Mouse (Mus musculus) myocyte (in vitro differentiated cells): ENCODE measurements at regions not wholly inside any gene's neighbourhood (a gene's known extent, or its start where the extent isn't known, plus 50 kb on each side); places are given as distances from the start of the nearest gene placed in this dataset.

ENCODE experiments used
- H3K27me3 ChIP-seq: one replicate; pipeline ENCODE4 v1.6.1; 2011; ENCODE audit not compliant: control insufficient read depth, insufficient read depth, insufficient read length
- H3K36me3 ChIP-seq: one replicate; pipeline ENCODE4 v1.6.1; 2011; ENCODE audit not compliant: control insufficient read depth, insufficient read depth
- H3K4me2 ChIP-seq: one replicate; pipeline ENCODE4 v1.6.1; 2011; ENCODE audit warnings: low read depth, control low read depth
- H3K4me3 ChIP-seq: one replicate; pipeline ENCODE4 v1.5.1; 2011; ENCODE audit warnings: mild to moderate bottlenecking, control low read depth, moderate library complexity
- H3K79me2 ChIP-seq: one replicate; pipeline ENCODE4 v1.6.1; 2011; ENCODE audit not compliant: control insufficient read depth, insufficient read depth
- H3ac ChIP-seq: one replicate; pipeline ENCODE4 v1.6.1; 2011; ENCODE audit not compliant: control insufficient read depth, insufficient read length
- CEBPB ChIP-seq: IDR thresholded peaks from 2 replicates; pipeline ENCODE4 v1.6.1; 2011; ENCODE audit warnings: mild to moderate bottlenecking, moderate library complexity; ENCODE audit not compliant: poor library complexity, insufficient read depth, severe bottlenecking
- E2F4 ChIP-seq: IDR thresholded peaks from one replicate; pipeline ENCODE4 v1.6.1; 2011; ENCODE audit warnings: mild to moderate bottlenecking, control low read depth, moderate library complexity; ENCODE audit not compliant: insufficient read depth
- MAX ChIP-seq: IDR thresholded peaks from one replicate; pipeline ENCODE4 v1.6.1; 2011; ENCODE audit warnings: low read depth, mild to moderate bottlenecking, control low read depth
- MYOD1 ChIP-seq, 3 experiments: IDR thresholded peaks; one replicate each; pipeline ENCODE4 v1.6.1; 2011; ENCODE audit warnings: control low read depth in 2 of 3, low read depth in 2 of 3, mild to moderate bottlenecking in 2 of 3, moderate library complexity in 1 of 3; ENCODE audit not compliant: insufficient read length in 2 of 3, control insufficient read depth in 1 of 3
- MYOG ChIP-seq, 3 experiments: IDR thresholded peaks; one replicate each; pipeline ENCODE4 v1.6.1; 2011; ENCODE audit warnings: control low read depth in 2 of 3, low read depth in 2 of 3, mild to moderate bottlenecking in 2 of 3; ENCODE audit not compliant: insufficient read length in 2 of 3, control insufficient read depth in 1 of 3, insufficient read depth in 1 of 3
- POLR2A ChIP-seq: IDR thresholded peaks from one replicate; pipeline ENCODE4 v1.6.1; 2011; ENCODE audit warnings: low read depth, mild to moderate bottlenecking, control low read depth, moderate library complexity; ENCODE audit not compliant: insufficient read length
- POLR2AphosphoS2 ChIP-seq: IDR thresholded peaks from one replicate; pipeline ENCODE4 v1.6.1; 2011; ENCODE audit warnings: low read depth, control low read depth; ENCODE audit not compliant: insufficient read length
- REST ChIP-seq: IDR thresholded peaks from one replicate; pipeline ENCODE4 v1.6.1; 2011; ENCODE audit warnings: mild to moderate bottlenecking, control low read depth, moderate library complexity; ENCODE audit not compliant: insufficient read depth, insufficient read length
- SRF ChIP-seq: IDR thresholded peaks from one replicate; pipeline ENCODE4 v1.6.1; 2011; ENCODE audit warnings: low read depth; ENCODE audit not compliant: control insufficient read depth, insufficient read length
- TCF12 ChIP-seq: IDR thresholded peaks from one replicate; pipeline ENCODE4 v1.6.1; 2011; ENCODE audit warnings: mild to moderate bottlenecking, control low read depth; ENCODE audit not compliant: poor library complexity, insufficient read depth, severe bottlenecking
- TCF3 ChIP-seq: IDR thresholded peaks from one replicate; pipeline ENCODE4 v1.6.1; 2011; ENCODE audit warnings: low read depth, control low read depth; ENCODE audit not compliant: insufficient read length
- USF1 ChIP-seq: IDR thresholded peaks from one replicate; pipeline ENCODE4 v1.6.1; 2011; ENCODE audit warnings: low read depth, mild to moderate bottlenecking, control low read depth, moderate library complexity

- no peak overlapping the region for H3K4me3 ChIP-seq
- no peak for TF ChIP-seq MYOG (IDR thresholded peaks at IDR 0.05; ENCODE audit: control insufficient read depth in 1 of 3, insufficient read depth in 1 of 3, insufficient read length in 2 of 3, low read depth in 2 of 3)
- TF ChIP-seq USF1 = no peak
- no peak for TF ChIP-seq MAX
- TF ChIP-seq TCF3 = no peak
- TF ChIP-seq MYOD1 (IDR thresholded peaks at IDR 0.05; ENCODE audit: control insufficient read depth in 1 of 3, insufficient read length in 2 of 3, low read depth in 2 of 3) = no peak
- TF ChIP-seq TCF12 = no peak
- TF ChIP-seq E2F4 = no peak
- no peak for TF ChIP-seq POLR2A
- no peak for TF ChIP-seq SRF
- TF ChIP-seq POLR2AphosphoS2 = no peak
- no peak for TF ChIP-seq CEBPB
- TF ChIP-seq REST = no peak
- H3K36me3 ChIP-seq = no peaks in the 10 kb centered on the region
- H3K4me2 ChIP-seq = no peak overlapping the region
- no peaks in the 10 kb centered on the region for H3K27me3 ChIP-seq
- no peaks in the 10 kb centered on the region for H3K79me2 ChIP-seq
- H3ac ChIP-seq = no peak overlapping the region
These were observed 1472.1 kb downstream of the 4930444P10Rik start for GRCm38 (mm10) chr1:14620922-14621430.

GRCm38 (mm10) chr1:14613232-14613894 is 1479.8 kb downstream of the 4930444P10Rik start:
- H3K4me2 ChIP-seq = no peak overlapping the region
- H3K4me3 ChIP-seq = no peak overlapping the region
- H3ac ChIP-seq = no peak overlapping the region
- no peaks in the 10 kb centered on the region for H3K27me3 ChIP-seq
- H3K36me3 ChIP-seq = no peaks in the 10 kb centered on the region
- H3K79me2 ChIP-seq = no peaks in the 10 kb centered on the region
- TF ChIP-seq TCF3 = no peak
- no peak for TF ChIP-seq SRF
- no peak for TF ChIP-seq USF1
- TF ChIP-seq MYOG (IDR thresholded peaks at IDR 0.05; ENCODE audit: control insufficient read depth in 1 of 3, insufficient read depth in 1 of 3, insufficient read length in 2 of 3, low read depth in 2 of 3) = no peak
- TF ChIP-seq TCF12 = no peak
- TF ChIP-seq E2F4 = no peak
- no peak for TF ChIP-seq MAX
- no peak for TF ChIP-seq POLR2AphosphoS2
- TF ChIP-seq POLR2A = no peak
- TF ChIP-seq REST = no peak
- TF ChIP-seq CEBPB = no peak
- no peak for TF ChIP-seq MYOD1 (IDR thresholded peaks at IDR 0.05; ENCODE audit: control insufficient read depth in 1 of 3, insufficient read length in 2 of 3, low read depth in 2 of 3)

GRCm38 (mm10) chr1:14609054-14609453 is 1484.1 kb downstream of the 4930444P10Rik start:
- Histone ChIP-seq H3ac (no peak overlapping the region), H3K36me3 (no peaks in the 10 kb centered on the region), H3K27me3 (no peaks in the 10 kb centered on the region), H3K4me3 (no peak overlapping the region), H3K4me2 (no peak overlapping the region), H3K79me2 (no peaks in the 10 kb centered on the region)
- TF ChIP-seq MAX (no peak), SRF (no peak), USF1 (no peak), MYOD1 (IDR thresholded peaks at IDR 0.05; ENCODE audit: control insufficient read depth in 1 of 3, insufficient read length in 2 of 3, low read depth in 2 of 3) (no peak), REST (no peak), POLR2A (no peak), TCF12 (no peak), E2F4 (no peak), POLR2AphosphoS2 (no peak), MYOG (IDR thresholded peaks at IDR 0.05; ENCODE audit: control insufficient read depth in 1 of 3, insufficient read depth in 1 of 3, insufficient read length in 2 of 3, low read depth in 2 of 3) (no peak), TCF3 (no peak), CEBPB (no peak)

- H3K79me2 ChIP-seq = no peaks in the 10 kb centered on the region
- no peaks in the 10 kb centered on the region for H3K27me3 ChIP-seq
- no peak overlapping the region for H3K4me2 ChIP-seq
- H3ac ChIP-seq = no peak overlapping the region
- no peak for TF ChIP-seq USF1
- TF ChIP-seq REST = no peak
- no peak for TF ChIP-seq MYOG (IDR thresholded peaks at IDR 0.05; ENCODE audit: control insufficient read depth in 1 of 3, insufficient read depth in 1 of 3, insufficient read length in 2 of 3, low read depth in 2 of 3)
- TF ChIP-seq POLR2A = no peak
- no peak for TF ChIP-seq CEBPB
- TF ChIP-seq TCF12 = no peak
- TF ChIP-seq MYOD1 (IDR thresholded peaks at IDR 0.05; ENCODE audit: control insufficient read depth in 1 of 3, insufficient read length in 2 of 3, low read depth in 2 of 3) = no peak
- no peak for TF ChIP-seq SRF
- no peak for TF ChIP-seq E2F4
- no peak for TF ChIP-seq TCF3
- no peak for TF ChIP-seq MAX
- no peak for TF ChIP-seq POLR2AphosphoS2
- H3K36me3 ChIP-seq = no peaks in the 10 kb centered on the region
- no peak overlapping the region for H3K4me3 ChIP-seq
These were observed 1497.2 kb downstream of the 4930444P10Rik start for GRCm38 (mm10) chr1:14595961-14596360.
